Mouse (Mus musculus) intestine, postnatal 0 days (tissue): ENCODE results near the gene Ttc29. TPM values are rescaled to one million over a fixed set of nuclear protein-coding genes. Genes with fewer than 3 reads are reported as not detected.

Source experiments
- ATAC-seq: fragments of 200-750 bp; cut with Nextera tagmentation; 2 replicates; pipeline ENCODE4 v1.8.0; 2017; ENCODE audit warnings: mild to moderate bottlenecking, moderate TSS enrichment, moderate library complexity
- H3K27ac ChIP-seq: fragments of 300-500 bp; sonication (generic); 2 replicates; pipeline ENCODE4 v1.5.1; 2014; ENCODE audit warnings: mild to moderate bottlenecking, low read depth, low read length, moderate library complexity
- H3K27me3 ChIP-seq: fragments of 300-500 bp; sonication (generic); replicated peaks from 2 replicates; pipeline ENCODE4 v1.6.1; 2014; ENCODE audit warnings: low read length, mixed read lengths; ENCODE audit not compliant: control insufficient read depth, insufficient read depth
- H3K36me3 ChIP-seq: fragments of 300-500 bp; sonication (generic); 2 replicates; pipeline ENCODE4 v1.6.1; 2014; ENCODE audit warnings: mild to moderate bottlenecking, moderate library complexity; ENCODE audit not compliant: control insufficient read depth, insufficient read depth
- H3K4me1 ChIP-seq: fragments of 300-500 bp; sonication (generic); replicated peaks from 2 replicates; pipeline ENCODE4 v1.6.1; 2014; ENCODE audit warnings: antibody characterized with exemption, low read length, mixed read lengths; ENCODE audit not compliant: control insufficient read depth, insufficient read depth
- H3K4me2 ChIP-seq: fragments of 300-500 bp; sonication (generic); replicated peaks from 2 replicates; pipeline ENCODE4 v1.6.1; 2014; ENCODE audit warnings: low read depth, mild to moderate bottlenecking, moderate library complexity
- H3K4me3 ChIP-seq: fragments of 300-500 bp; sonication (generic); 2 replicates; pipeline ENCODE4 v1.5.1; 2014; ENCODE audit warnings: low read depth, low read length
- H3K9ac ChIP-seq: fragments of 300-500 bp; sonication (generic); 2 replicates; pipeline ENCODE4 v1.6.1; 2014; ENCODE audit warnings: mild to moderate bottlenecking, low read depth, low read length
- H3K9me3 ChIP-seq: fragments of 300-500 bp; sonication (generic); 2 replicates; pipeline ENCODE4 v1.6.1; 2016; ENCODE audit warnings: mixed run types; ENCODE audit not compliant: control insufficient read depth
- CTCF ChIP-seq: sonication (generic); IDR thresholded peaks from 2 replicates; pipeline ENCODE4 v1.5.1; 2016; ENCODE audit warnings: low read depth, mild to moderate bottlenecking, control low read depth, antibody characterized with exemption, moderate library complexity
- WGBS: fragments of 180-500 bp; shearing (Covaris S2); extraction: QIAGEN DNeasy Blood & Tissue Kit; methylation state at CpG from one replicate; pipeline ENCODE4 v1.1.7; 2014; 5-methylcytosine and 5-hydroxymethylcytosine counted together
- polyA plus RNA-seq: library from polyadenylated mRNA; unstranded; fragments of >200 nt; fragmentation: Nextera tagmentation; extraction: Ambion mirVana; gene quantifications from 2 replicates; pipeline ENCODE4 v1.2.1, GENCODE M21; 2015

The Ttc29 gene
- polyA plus RNA-seq, 1 experiment from 2014 or later: not detected

GRCm38 (mm10) chr8:78346131-78346621, 133.1 kb downstream of the Ttc29 start:
- no peak overlapping the region for H3K4me2 ChIP-seq
- H3K9me3 ChIP-seq: no peaks in the 10 kb centered on the region
- no peak overlapping the region for H3K27ac ChIP-seq
- H3K36me3 ChIP-seq: no peaks in the 10 kb centered on the region
- no peak for TF ChIP-seq CTCF
- no peaks in the 10 kb centered on the region for H3K4me1 ChIP-seq
- 36% methylated on average over 11 of the region's 11 CpGs for WGBS
- H3K4me3 ChIP-seq: no peak overlapping the region
- no peaks in the 10 kb centered on the region for H3K27me3 ChIP-seq
- no peak overlapping the region for H3K9ac ChIP-seq
- ATAC-seq: no peak

GRCm38 (mm10) chr8:78353902-78354301, 140.8 kb downstream of the Ttc29 start:
- H3K27ac ChIP-seq: no peak overlapping the region
- no peaks in the 10 kb centered on the region for H3K36me3 ChIP-seq
- H3K9me3 ChIP-seq: no peaks in the 10 kb centered on the region
- no peak overlapping the region for H3K4me3 ChIP-seq
- H3K9ac ChIP-seq: no peak overlapping the region
- no peak for ATAC-seq
- no peaks in the 10 kb centered on the region for H3K27me3 ChIP-seq
- H3K4me2 ChIP-seq: no peak overlapping the region
- H3K4me1 ChIP-seq: no peaks in the 10 kb centered on the region
- WGBS: 75% methylated on average over 5 of the region's 5 CpGs
- TF ChIP-seq CTCF: no peak

- ATAC-seq: no peak
- Histone ChIP-seq H3K9me3 (no peaks in the 10 kb centered on the region), H3K27ac (no peak overlapping the region), H3K9ac (no peak overlapping the region), H3K4me1 (no peaks in the 10 kb centered on the region), H3K4me3 (no peak overlapping the region), H3K4me2 (no peak overlapping the region), H3K27me3 (no peaks in the 10 kb centered on the region), H3K36me3 (no peaks in the 10 kb centered on the region)
- 89% methylated on average over 5 of the region's 5 CpGs for WGBS
- no peak for TF ChIP-seq CTCF
These were observed 141.7 kb downstream of the Ttc29 start for GRCm38 (mm10) chr8:78354801-78355200.

DNA sequence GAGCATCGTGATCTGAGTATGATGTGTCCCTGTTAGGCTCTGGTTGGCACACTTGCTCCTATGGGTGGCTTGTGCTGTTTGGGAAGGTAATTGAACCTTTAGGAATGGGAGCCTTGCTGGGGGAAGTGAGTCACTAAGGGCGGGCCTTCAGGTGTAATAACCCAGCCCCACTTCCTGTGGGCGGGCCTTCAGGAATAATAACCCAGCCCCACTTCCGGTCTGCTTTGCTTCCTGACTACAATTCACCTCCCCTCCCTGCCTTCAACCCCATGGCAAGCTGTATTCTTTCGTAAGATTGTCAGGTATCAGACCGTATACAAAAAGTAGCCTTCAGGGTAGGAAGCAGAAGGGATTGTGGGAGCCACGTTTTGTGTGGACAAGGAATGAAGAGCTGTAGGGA, 177.7 kb downstream of the Ttc29 start:
- WGBS: 92% methylated on average over 7 of the region's 7 CpGs
- ATAC-seq: no peak
- H3K4me2 ChIP-seq: no peak overlapping the region
- H3K9me3 ChIP-seq: no peaks in the 10 kb centered on the region
- H3K27ac ChIP-seq: no peak overlapping the region
- H3K4me3 ChIP-seq: no peak overlapping the region
- no peaks in the 10 kb centered on the region; the same call in 1 of the 2 replicates for H3K4me1 ChIP-seq
- TF ChIP-seq CTCF: no peak
- H3K36me3 ChIP-seq: no peaks in the 10 kb centered on the region
- H3K9ac ChIP-seq: no peak overlapping the region
- no peaks in the 10 kb centered on the region for H3K27me3 ChIP-seq

DNA sequence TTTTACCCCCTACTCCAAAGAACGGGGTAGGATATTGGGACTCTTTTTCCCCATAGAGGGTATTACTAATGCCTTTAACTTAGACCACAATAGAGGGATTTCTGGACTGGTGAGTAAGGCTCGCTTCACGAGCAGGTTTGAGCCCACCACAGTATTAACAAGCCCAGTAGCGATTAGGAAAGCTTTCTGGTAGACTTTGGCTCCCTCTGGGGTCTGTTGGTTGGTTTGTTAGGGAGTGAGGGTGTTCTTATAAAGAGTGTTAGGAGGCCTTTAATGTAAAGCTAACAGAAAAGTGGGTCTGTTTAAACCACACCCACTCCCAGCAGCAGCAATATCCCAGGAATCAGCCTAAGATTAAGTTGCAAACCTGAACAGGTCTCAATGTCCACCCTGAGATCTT, 206.2 kb downstream of the Ttc29 start:
- Histone ChIP-seq H3K9ac (no peak overlapping the region), H3K36me3 (no peaks in the 10 kb centered on the region), H3K9me3 (no peaks in the 10 kb centered on the region), H3K27ac (no peak overlapping the region), H3K4me2 (no peak overlapping the region), H3K27me3 (peaks cover 23% of the 10 kb centered on the region), H3K4me3 (no peak overlapping the region), H3K4me1 (no peaks in the 10 kb centered on the region)
- 29% methylated on average over 4 of the region's 4 CpGs for WGBS
- ATAC-seq: no peak
- TF ChIP-seq CTCF: no peak

DNA sequence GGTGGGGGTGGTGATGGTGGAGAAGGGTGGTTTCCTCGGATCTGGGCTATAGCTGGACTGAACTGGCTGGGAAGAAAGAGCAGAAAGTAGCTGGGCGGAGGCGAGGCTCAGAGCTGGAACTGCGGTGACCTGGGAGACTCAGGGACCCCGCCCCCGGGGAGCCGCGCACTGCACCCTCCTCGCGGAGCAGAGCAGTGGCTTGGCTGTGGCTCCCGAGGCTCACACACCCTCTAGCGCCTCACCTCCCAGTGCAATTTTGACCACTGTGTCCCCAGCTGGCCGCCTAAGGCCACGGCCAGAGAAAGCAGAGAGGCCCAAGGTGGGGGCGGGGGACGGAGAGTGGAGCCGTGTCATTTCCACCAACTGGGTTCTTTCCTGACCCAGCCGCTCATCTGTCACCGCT, 207.0 kb downstream of the Ttc29 start:
- H3K27me3 ChIP-seq: peaks cover 28% of the 10 kb centered on the region
- H3K4me3 ChIP-seq: peak overlapping the region; percentile 30
- no peaks in the 10 kb centered on the region for H3K4me1 ChIP-seq
- no peak overlapping the region for H3K27ac ChIP-seq
- ATAC-seq: no peak
- no peaks in the 10 kb centered on the region for H3K36me3 ChIP-seq
- WGBS: under 1% methylated on average over 19 of the region's 19 CpGs
- H3K9me3 ChIP-seq: no peaks in the 10 kb centered on the region
- H3K9ac ChIP-seq: no peak overlapping the region
- peak overlapping the region; percentile 57 for H3K4me2 ChIP-seq
- TF ChIP-seq CTCF: peak; percentile 16; the same call in 1 of the 2 replicates

- Histone ChIP-seq H3K4me1 (no peaks in the 10 kb centered on the region), H3K27me3 (peaks cover 52% of the 10 kb centered on the region), H3K9ac (no peak overlapping the region), H3K4me2 (no peak overlapping the region), H3K27ac (no peak overlapping the region), H3K4me3 (no peak overlapping the region), H3K36me3 (no peaks in the 10 kb centered on the region), H3K9me3 (no peaks in the 10 kb centered on the region)
- WGBS: 0% methylated on average over 1 of the region's 1 CpGs
- no peak for TF ChIP-seq CTCF
- ATAC-seq: no peak
These were observed 210.8 kb downstream of the Ttc29 start for GRCm38 (mm10) chr8:78423937-78424336.
